ENCODE assay signal across 8 mouse cellular contexts in genomic region chr5:31192045-31192938, GRCm38 (mm10). TPM values are rescaled to one million over a fixed set of nuclear protein-coding genes. Genes with fewer than 3 reads are reported as not detected.
DNase-seq lines count a peak whose midpoint lies in the region; ATAC-seq and TF ChIP-seq lines count a peak whose summit lies in the region.

No protein-coding gene starts in this region.

- H3K36me3 ChIP-seq in kidney, embryonic 14.5 days (ENCODE audit: control insufficient read depth, insufficient read depth, low read length) = peaks cover 65% of the 10 kb centered on the region
- H3K36me3 ChIP-seq in limb, embryonic 15.5 days = peaks cover 67% of the 10 kb centered on the region

- 11% methylated on average over 42 of the region's 42 CpGs for WGBS in kidney, embryonic 14.5 days
- WGBS in bone marrow, adult 2 months = 8% methylated on average over 42 of the region's 42 CpGs
- 10% methylated on average over 42 of the region's 42 CpGs for WGBS in limb, embryonic 15.5 days
- WGBS in olfactory bulb, adult 2 months = 11% methylated on average over 42 of the region's 42 CpGs

- H3K4me1 ChIP-seq in kidney, embryonic 14.5 days (ENCODE audit: control insufficient read depth, insufficient read depth, low read length) = peaks cover 14% of the 10 kb centered on the region
- H3K4me1 ChIP-seq in bone marrow, adult 2 months (ENCODE audit: control insufficient read depth, insufficient read depth, low read length) = no peaks in the 10 kb centered on the region; the same call in 1 of the 2 replicates
- peaks cover 16% of the 10 kb centered on the region for H3K4me1 ChIP-seq in limb, embryonic 15.5 days
- peaks cover 7% of the 10 kb centered on the region for H3K4me1 ChIP-seq in olfactory bulb, adult 2 months (ENCODE audit: control insufficient read depth, insufficient read depth, low read length)

- no peaks in the 10 kb centered on the region for H3K9me3 ChIP-seq in kidney, embryonic 14.5 days (ENCODE audit: control insufficient read depth, low read length)
- no peaks in the 10 kb centered on the region for H3K9me3 ChIP-seq in limb, embryonic 15.5 days

- peak overlapping the region; percentile 43 for H3K27ac ChIP-seq in kidney, embryonic 14.5 days (ENCODE audit: low read depth, low read length)
- peak overlapping the region; percentile 84 for H3K27ac ChIP-seq in bone marrow, adult 2 months (ENCODE audit: control insufficient read depth, insufficient read depth, low read depth, low read length, poor library complexity)
- peak overlapping the region; percentile 88 for H3K27ac ChIP-seq in limb, embryonic 15.5 days
- H3K27ac ChIP-seq in olfactory bulb, adult 2 months (ENCODE audit: insufficient read depth, low read depth, low read length) = peak overlapping the region; percentile 66

- TF ChIP-seq CTCF in bone marrow, adult 2 months (IDR thresholded peaks at IDR 0.05; ENCODE audit: control insufficient read depth, insufficient read depth, low read length) = no peak
- no peak for TF ChIP-seq CTCF in olfactory bulb, adult 2 months (IDR thresholded peaks at IDR 0.05; ENCODE audit: insufficient read depth, low read depth, low read length)

- peak overlapping the region; percentile 72 for H3K4me3 ChIP-seq in kidney, embryonic 14.5 days (ENCODE audit: low read length)
- H3K4me3 ChIP-seq in bone marrow, adult 2 months (replicated peaks; ENCODE audit: control insufficient read depth, low read depth, low read length) = peak overlapping the region; percentile 86
- H3K4me3 ChIP-seq in limb, embryonic 15.5 days = peak overlapping the region; percentile 65
- H3K4me3 ChIP-seq in olfactory bulb, adult 2 months (ENCODE audit: insufficient read depth, low read depth, low read length) = peak overlapping the region; percentile 91

- no peak for DNase-seq in kidney, adult 11 months
- peak; percentile 61 for DNase-seq in forelimb bud, embryonic 11.5 days (ENCODE audit: low read depth, low spot score)
- no peak for DNase-seq in cerebellum, adult 9-10 months

- ATAC-seq in kidney, embryonic 14.5 days (ENCODE audit: low FRiP score, low TSS enrichment) = no peak; the same call in 1 of the 2 replicates
- ATAC-seq in limb, embryonic 15.5 days (ENCODE audit: insufficient number of reproducible peaks, low FRiP score, low TSS enrichment, low read depth) = no peak; the same call in none of the 2 replicates
- ATAC-seq in CD4-positive, CD25-positive, alpha-beta regulatory T cell, adult 4 months = no peak

- peak overlapping the region; percentile 63 for H3K4me2 ChIP-seq in kidney, embryonic 14.5 days (replicated peaks; ENCODE audit: low read depth, low read length)
- peak overlapping the region; percentile 61 for H3K4me2 ChIP-seq in limb, embryonic 15.5 days

- TF ChIP-seq POLR2A in bone marrow, adult 2 months (IDR thresholded peaks at IDR 0.05; ENCODE audit: borderline replicate concordance, control insufficient read depth, low read depth, low read length) = no peak
- no peak for TF ChIP-seq POLR2A in olfactory bulb, adult 2 months (IDR thresholded peaks at IDR 0.05; ENCODE audit: insufficient read depth, low read depth, low read length)

- H3K27me3 ChIP-seq in kidney, embryonic 14.5 days (ENCODE audit: control insufficient read depth, insufficient read depth, low read length) = no peaks in the 10 kb centered on the region
- no peaks in the 10 kb centered on the region for H3K27me3 ChIP-seq in limb, embryonic 15.5 days

- H3K9ac ChIP-seq in kidney, embryonic 14.5 days (ENCODE audit: low read depth, low read length) = peak overlapping the region; percentile 80
- H3K9ac ChIP-seq in limb, embryonic 15.5 days = peak overlapping the region; percentile 72

RNA-seq across cellular contexts. Expression of gene Snx17, which starts 0.7 kb away (rescaled TPM):
- polyA plus RNA-seq in kidney, embryonic 14.5 days (2014; fragmentation: Nextera tagmentation; extraction: Ambion mirVana) = 110 and 133 TPM in 2 replicates
- polyA plus RNA-seq in bone marrow, adult 2 months (2011; ENCODE audit: insufficient read depth, insufficient read length, low replicate concordance, missing spikeins) = 32.5 and 42.0 TPM in 2 replicates
- polyA plus RNA-seq in limb, embryonic 15.5 days (2015; fragmentation: Nextera tagmentation; extraction: Ambion mirVana) = 141 and 154 TPM in 2 replicates
- polyA plus RNA-seq in olfactory bulb, adult 2 months (2012; ENCODE audit: insufficient read depth, insufficient read length, low replicate concordance, missing spikeins) = not detected in 2 replicates
- polyA plus RNA-seq in CD4-positive, CD25-positive, alpha-beta regulatory T cell, adult 4 months (2017; shearing (Covaris generic)) = 100 to 1,000 TPM; 111 to 171 TPM

RNA-seq across cellular contexts. Expression of gene Eif2b4, which starts 0.9 kb away (rescaled TPM):
- polyA plus RNA-seq in kidney, embryonic 14.5 days (2014; fragmentation: Nextera tagmentation; extraction: Ambion mirVana) = 60.1 and 67.3 TPM in 2 replicates
- polyA plus RNA-seq in bone marrow, adult 2 months (2011; ENCODE audit: insufficient read depth, insufficient read length, low replicate concordance, missing spikeins) = 21.7 and 57.4 TPM in 2 replicates
- 64.2 and 69.0 TPM in 2 replicates for polyA plus RNA-seq in limb, embryonic 15.5 days (2015; fragmentation: Nextera tagmentation; extraction: Ambion mirVana)
- not detected in 2 replicates for polyA plus RNA-seq in olfactory bulb, adult 2 months (2012; ENCODE audit: insufficient read depth, insufficient read length, low replicate concordance, missing spikeins)
- 10 to 100 TPM; 47.9 to 49.1 TPM for polyA plus RNA-seq in CD4-positive, CD25-positive, alpha-beta regulatory T cell, adult 4 months (2017; shearing (Covaris generic))

RNA-seq across cellular contexts. Expression of gene Zfp513, which starts 9.8 kb away (rescaled TPM):
- polyA plus RNA-seq in kidney, embryonic 14.5 days (2014; fragmentation: Nextera tagmentation; extraction: Ambion mirVana) = 6.7 and 9.0 TPM in 2 replicates
- polyA plus RNA-seq in bone marrow, adult 2 months (2011; ENCODE audit: insufficient read depth, insufficient read length, low replicate concordance, missing spikeins) = 28.8 and 54.0 TPM in 2 replicates
- polyA plus RNA-seq in limb, embryonic 15.5 days (2015; fragmentation: Nextera tagmentation; extraction: Ambion mirVana) = 8.2 and 9.0 TPM in 2 replicates
- not detected in 2 replicates for polyA plus RNA-seq in olfactory bulb, adult 2 months (2012; ENCODE audit: insufficient read depth, insufficient read length, low replicate concordance, missing spikeins)
- polyA plus RNA-seq in CD4-positive, CD25-positive, alpha-beta regulatory T cell, adult 4 months (2017; shearing (Covaris generic)) = 1 to 10 TPM; 4.6 to 6.7 TPM

RNA-seq across cellular contexts. Expression of gene Gtf3c2, which starts 12.3 kb away (rescaled TPM):
- 51.6 and 85.6 TPM in 2 replicates for polyA plus RNA-seq in kidney, embryonic 14.5 days (2014; fragmentation: Nextera tagmentation; extraction: Ambion mirVana)
- polyA plus RNA-seq in bone marrow, adult 2 months (2011; ENCODE audit: insufficient read depth, insufficient read length, low replicate concordance, missing spikeins) = 32.1 and 67.3 TPM in 2 replicates
- polyA plus RNA-seq in limb, embryonic 15.5 days (2015; fragmentation: Nextera tagmentation; extraction: Ambion mirVana) = 59.1 and 65.6 TPM in 2 replicates
- not detected in 2 replicates for polyA plus RNA-seq in olfactory bulb, adult 2 months (2012; ENCODE audit: insufficient read depth, insufficient read length, low replicate concordance, missing spikeins)
- 100 to 1,000 TPM in 1 of 2 experiments, 10 to 100 TPM in 1; 70.2 to 126 TPM for polyA plus RNA-seq in CD4-positive, CD25-positive, alpha-beta regulatory T cell, adult 4 months (2017; shearing (Covaris generic))

RNA-seq across cellular contexts. Expression of gene Gm29609, which starts 12.6 kb away (rescaled TPM):
- 1.4 and 1.6 TPM in 2 replicates for polyA plus RNA-seq in kidney, embryonic 14.5 days (2014; fragmentation: Nextera tagmentation; extraction: Ambion mirVana)
- polyA plus RNA-seq in bone marrow, adult 2 months (2011; ENCODE audit: insufficient read depth, insufficient read length, low replicate concordance, missing spikeins) = 2.0 TPM in 1 of 2 replicates, not detected in the other
- polyA plus RNA-seq in limb, embryonic 15.5 days (2015; fragmentation: Nextera tagmentation; extraction: Ambion mirVana) = 1.2 and 1.3 TPM in 2 replicates
- polyA plus RNA-seq in olfactory bulb, adult 2 months (2012; ENCODE audit: insufficient read depth, insufficient read length, low replicate concordance, missing spikeins) = not detected in 2 replicates
- polyA plus RNA-seq in CD4-positive, CD25-positive, alpha-beta regulatory T cell, adult 4 months (2017; shearing (Covaris generic)) = 1 to 10 TPM; 1.2 to 1.5 TPM

Comparison
In these comparisons a context has a peak if more than half of its experiments do, and no peak if none do; other contexts are left out.
1. RNA of gene Eif2b4, which starts 0.9 kb away (polyA plus RNA-seq): 60.1 to 67.3 TPM in kidney, embryonic 14.5 days, 64.2 to 69.0 TPM in limb, embryonic 15.5 days, 21.7 to 57.4 TPM in bone marrow, adult 2 months and 47.9 to 49.1 TPM in CD4-positive, CD25-positive, alpha-beta regulatory T cell, adult 4 months; not detected in olfactory bulb, adult 2 months; every median in the first group is over 10 times any median in the second.
2. Peak in every context shown above with its lines, with median percentiles within 50 percentile points of each other: H3K27ac ChIP-seq and H3K4me3 ChIP-seq.